Mouse (Mus musculus) hindbrain, embryonic 15.5 days (tissue): ENCODE data around the gene Gm42688. TPM values are rescaled to one million over a fixed set of nuclear protein-coding genes. Genes with fewer than 3 reads are reported as not detected.

Source experiments
- ATAC-seq: fragments of 200-750 bp; cut with Nextera tagmentation; 2 replicates; pipeline ENCODE4 v1.8.0; 2017; ENCODE audit warnings: low read depth, moderate number of reproducible peaks, moderate TSS enrichment; ENCODE audit not compliant: low FRiP score
- H3K27ac ChIP-seq: fragments of 300-500 bp; sonication (generic); replicated peaks from 2 replicates; pipeline ENCODE4 v1.5.1; 2015; ENCODE audit warnings: mild to moderate bottlenecking, inconsistent platforms
- H3K27me3 ChIP-seq: fragments of 300-500 bp; sonication (generic); 2 replicates; pipeline ENCODE4 v1.6.1; 2015; ENCODE audit warnings: control low read depth, inconsistent platforms
- H3K36me3 ChIP-seq: fragments of 300-500 bp; sonication (generic); 2 replicates; pipeline ENCODE4 v1.6.1; 2015; ENCODE audit warnings: control low read depth, inconsistent platforms
- H3K4me1 ChIP-seq: fragments of 300-500 bp; sonication (generic); replicated peaks from 2 replicates; pipeline ENCODE4 v1.6.1; 2015; ENCODE audit warnings: control low read depth, inconsistent platforms
- H3K4me2 ChIP-seq: fragments of 300-500 bp; sonication (generic); 2 replicates; pipeline ENCODE4 v1.6.1; 2015; ENCODE audit warnings: moderate library complexity, mild to moderate bottlenecking, inconsistent platforms
- H3K4me3 ChIP-seq: fragments of 300-500 bp; sonication (generic); 2 replicates; pipeline ENCODE4 v1.5.1; 2015; ENCODE audit warnings: mild to moderate bottlenecking, inconsistent platforms
- H3K9ac ChIP-seq: fragments of 300-500 bp; sonication (generic); 2 replicates; pipeline ENCODE4 v1.6.1; 2015; ENCODE audit warnings: inconsistent platforms
- H3K9me3 ChIP-seq: fragments of 300-500 bp; sonication (generic); 2 replicates; pipeline ENCODE4 v1.6.1; 2016; ENCODE audit warnings: control low read depth, inconsistent platforms
- WGBS: fragments of 180-500 bp; shearing (Covaris S2); methylation state at CpG from one replicate; pipeline ENCODE4 v1.1.7; 2015; 5-methylcytosine and 5-hydroxymethylcytosine counted together
- polyA plus RNA-seq: library from polyadenylated mRNA; unstranded; fragments of >200 nt; fragmentation: Nextera tagmentation; extraction: Ambion mirVana; gene quantifications from 2 replicates; pipeline ENCODE4 v1.2.1, GENCODE M21; 2015

The Gm42688 gene
- polyA plus RNA-seq, 1 experiment from 2014 or later = 6.0 TPM

DNA sequence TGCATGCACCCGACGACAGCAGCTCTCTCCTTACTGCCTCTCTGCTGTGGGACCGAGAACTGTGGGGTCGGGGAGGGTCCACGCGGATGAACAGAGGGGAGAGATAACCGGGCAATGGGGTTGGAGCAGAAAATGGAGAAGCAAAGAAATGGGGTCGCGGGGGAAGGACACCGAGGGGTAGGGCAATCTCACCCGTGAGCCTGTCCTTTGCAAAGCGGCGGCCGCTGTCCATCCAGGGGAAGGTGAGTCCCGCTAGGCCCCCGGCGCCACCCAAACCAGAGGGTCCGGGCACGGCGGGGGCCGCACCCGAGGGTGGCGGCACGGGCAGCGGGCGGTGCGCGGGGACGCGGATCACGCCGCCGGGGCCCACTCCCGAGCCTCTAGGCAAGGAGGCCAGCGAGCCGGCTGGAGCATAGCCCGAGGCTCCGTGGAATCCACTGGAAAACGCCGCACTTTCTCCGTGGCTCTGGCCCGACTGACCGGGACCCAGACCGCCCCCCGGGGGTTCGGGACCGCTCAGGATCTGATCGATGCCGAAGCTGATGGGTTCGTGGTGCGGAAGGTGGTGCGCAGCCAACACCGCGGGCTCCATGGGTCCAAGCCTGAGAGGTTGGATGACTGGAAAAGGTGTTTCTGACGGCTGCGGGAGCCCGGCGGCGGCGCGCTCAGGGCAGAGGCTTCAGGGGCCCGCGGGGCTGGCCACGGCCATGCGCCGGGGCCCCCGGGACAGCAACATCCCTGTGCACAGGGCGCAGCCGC lies 31.8 kb upstream of the Gm42688 start:
- Histone ChIP-seq H3K4me2 (no peak overlapping the region), H3K9ac (no peak overlapping the region), H3K36me3 (no peaks in the 10 kb centered on the region), H3K4me3 (no peak overlapping the region), H3K27me3 (peaks cover 90% of the 10 kb centered on the region), H3K9me3 (no peaks in the 10 kb centered on the region), H3K4me1 (peaks cover 16% of the 10 kb centered on the region), H3K27ac (no peak overlapping the region)
- whole genome bisulfite sequencing = under 1% methylated on average over 66 of the region's 69 CpGs
- no peak for ATAC-seq

DNA sequence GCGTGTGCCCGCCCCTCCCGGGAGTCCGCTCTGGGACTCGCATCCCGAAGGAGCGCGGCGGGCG lies 31.3 kb upstream of the Gm42688 start, which contains the start of gene Tlx2:
Gene Tlx2, minus strand, starts transcription at position 47 of the 64 bp plus-strand sequence.
- Histone ChIP-seq H3K27me3 (peaks cover 90% of the 10 kb centered on the region), H3K4me3 (peak within 1 kb of the TSS; percentile 10), H3K9me3 (no peaks in the 10 kb centered on the region), H3K36me3 (no peaks in the 10 kb centered on the region), H3K4me2 (peak within 1 kb of the TSS; percentile 35; the same call in 1 of the 2 replicates), H3K4me1 (peaks cover 16% of the 10 kb centered on the region), H3K27ac (no peak within 1 kb of the TSS), H3K9ac (no peak within 1 kb of the TSS)
- whole genome bisulfite sequencing = 0% methylated on average over 10 of the region's 10 CpGs
- ATAC-seq = no peak

DNA sequence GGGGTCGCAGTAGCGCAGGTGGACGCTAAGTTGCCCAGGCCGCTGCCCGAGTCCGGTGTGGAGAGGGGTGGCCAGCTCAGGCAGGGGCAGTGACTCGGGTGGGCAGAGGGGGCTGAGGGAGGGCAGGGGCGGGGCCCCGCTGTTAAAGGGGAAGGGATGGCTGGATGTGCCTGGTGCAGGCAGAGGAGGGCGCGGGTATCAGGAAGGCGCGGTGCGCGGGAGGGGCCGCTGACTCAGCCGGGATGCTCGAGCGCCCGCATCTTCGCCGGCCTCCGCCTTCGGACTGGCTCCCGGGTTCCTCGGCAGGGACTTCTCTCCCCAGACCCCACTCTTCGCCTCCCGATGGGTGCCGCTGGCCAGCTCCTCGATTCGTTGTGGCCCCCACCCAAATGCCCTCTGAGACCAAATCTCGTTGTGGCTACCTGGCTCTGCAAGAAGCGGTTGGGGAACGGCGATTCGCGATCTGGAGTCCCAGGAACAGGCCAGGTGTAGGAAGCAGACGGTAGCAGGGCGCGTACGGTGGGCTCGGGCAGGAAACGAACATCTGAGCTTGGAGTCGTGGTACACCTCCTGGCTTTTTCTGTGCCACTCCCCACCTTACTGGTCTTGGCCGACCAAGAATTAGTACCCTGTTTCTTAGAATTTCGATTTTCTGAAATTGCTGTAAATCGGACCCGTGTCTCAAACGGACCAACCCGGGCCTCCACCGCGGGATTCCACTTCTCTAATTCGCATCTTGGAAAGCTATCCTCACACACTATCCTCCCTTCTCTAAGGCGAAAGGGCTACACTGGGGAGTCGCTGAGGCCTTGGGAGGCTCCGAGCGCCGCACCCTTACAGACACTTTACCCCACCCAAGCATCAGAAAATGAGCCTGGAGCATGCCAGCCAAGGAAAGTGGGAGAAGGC lies 30.9 kb upstream of the Gm42688 start:
- Histone ChIP-seq H3K4me1 (peaks cover 16% of the 10 kb centered on the region), H3K9me3 (no peaks in the 10 kb centered on the region), H3K36me3 (no peaks in the 10 kb centered on the region), H3K27me3 (peaks cover 90% of the 10 kb centered on the region), H3K4me2 (no peak overlapping the region), H3K9ac (no peak overlapping the region), H3K4me3 (no peak overlapping the region; the same call in 1 of the 2 replicates), H3K27ac (no peak overlapping the region)
- ATAC-seq = no peak
- under 1% methylated on average over 56 of the region's 58 CpGs for WGBS

DNA sequence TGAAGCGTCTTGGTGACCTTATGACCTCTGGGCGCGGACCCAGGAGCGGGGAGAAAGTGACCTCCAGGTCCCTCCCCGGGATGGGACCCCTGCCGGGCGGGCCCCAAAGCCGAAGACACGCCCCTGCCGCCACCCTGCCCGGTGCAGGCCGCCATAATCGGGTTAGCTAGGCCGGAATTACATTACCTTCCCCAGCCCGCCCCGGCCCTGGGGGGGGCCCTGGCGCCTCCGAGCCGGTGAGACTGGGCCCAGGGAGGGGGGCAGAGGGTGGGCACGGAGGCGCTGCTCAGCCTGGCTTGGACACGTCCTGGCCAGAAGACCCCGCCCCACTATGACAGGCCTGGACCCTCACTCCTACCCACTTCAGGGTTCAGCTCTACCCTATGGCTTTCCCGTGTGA lies 30.2 kb upstream of the Gm42688 start:
- WGBS = 0% methylated on average over 24 of the region's 24 CpGs
- H3K4me2 ChIP-seq = no peak overlapping the region

DNA sequence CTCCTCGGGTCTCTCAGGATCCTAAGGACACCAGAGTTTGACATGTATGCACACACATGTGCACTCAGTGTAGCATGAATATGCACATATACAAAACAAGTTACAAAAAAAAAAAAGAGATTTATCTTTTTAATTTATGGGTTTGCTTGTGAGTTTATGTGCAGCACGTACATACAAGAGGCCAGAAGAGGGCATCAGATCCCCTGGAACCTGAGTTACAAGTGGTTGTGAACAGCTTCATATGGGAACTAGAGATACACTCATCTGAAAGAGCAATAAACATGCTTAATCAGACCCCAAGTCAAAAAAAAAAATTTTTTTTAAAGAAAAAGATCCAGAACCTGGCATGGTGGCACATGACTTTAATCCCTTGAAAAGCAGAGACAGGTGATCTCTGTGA lies 26.4 kb upstream of the Gm42688 start:
- Histone ChIP-seq H3K4me2 (no peak overlapping the region), H3K27me3 (peaks cover 64% of the 10 kb centered on the region), H3K36me3 (0 out of 2 replicates have a peak, but pooled peaks cover 1% of the 10 kb centered on the region), H3K4me3 (no peak overlapping the region), H3K9ac (no peak overlapping the region), H3K27ac (no peak overlapping the region), H3K9me3 (no peaks in the 10 kb centered on the region), H3K4me1 (peaks cover 26% of the 10 kb centered on the region)
- 13% methylated on average over 2 of the region's 2 CpGs for WGBS
- no peak for ATAC-seq

More for the DNA sequence above, 30.2 kb upstream of the Gm42688 start:
- Histone ChIP-seq H3K4me1 (peaks cover 16% of the 10 kb centered on the region), H3K9me3 (no peaks in the 10 kb centered on the region), H3K27me3 (peaks cover 90% of the 10 kb centered on the region), H3K36me3 (no peaks in the 10 kb centered on the region), H3K27ac (no peak overlapping the region), H3K4me3 (no peak overlapping the region), H3K9ac (no peak overlapping the region)
- no peak for ATAC-seq

DNA sequence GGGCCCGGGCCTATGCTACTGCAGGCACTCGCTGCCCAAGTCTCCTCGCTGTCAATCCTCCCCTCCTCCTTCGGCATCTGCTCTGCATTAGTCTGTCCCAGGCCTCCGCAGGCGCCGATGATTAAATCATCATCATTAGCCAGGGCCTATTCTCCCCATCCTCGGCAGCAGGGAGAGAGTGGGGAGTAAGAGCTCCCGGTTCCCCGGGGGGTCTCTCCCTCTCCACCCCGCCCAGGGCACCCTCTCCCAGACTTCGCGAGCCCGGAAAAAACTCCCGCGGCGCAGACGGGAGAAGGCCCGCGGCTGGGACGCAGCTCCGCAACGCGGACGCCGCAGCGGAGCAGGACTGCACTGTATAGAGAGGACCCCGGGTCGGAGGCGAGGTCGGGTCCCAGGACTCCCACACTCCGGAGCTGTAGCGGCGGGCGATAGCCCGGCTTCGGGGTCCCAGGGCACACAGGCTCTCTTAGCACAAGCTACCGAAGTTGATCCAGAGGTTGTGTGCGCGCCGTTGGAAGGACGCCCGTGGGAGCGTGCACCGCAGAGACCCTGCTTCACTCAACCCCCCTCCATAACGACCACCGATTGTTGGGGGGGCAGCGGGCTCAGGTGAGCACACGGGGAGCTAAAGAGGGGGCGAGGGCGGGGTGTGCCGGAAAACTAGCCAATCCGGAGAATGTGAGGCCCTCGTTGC lies 23.6 kb upstream of the Gm42688 start, which contains the start of gene Pcgf1:
Gene Pcgf1, plus strand, starts transcription at position 240 of the 694 bp plus-strand sequence.
- Histone ChIP-seq H3K27me3 (peaks cover 53% of the 10 kb centered on the region), H3K9me3 (no peaks in the 10 kb centered on the region), H3K4me2 (peak within 1 kb of the TSS; percentile 95), H3K4me1 (peaks cover 21% of the 10 kb centered on the region), H3K4me3 (peak within 1 kb of the TSS; percentile 83), H3K36me3 (peaks cover 10% of the 10 kb centered on the region), H3K9ac (peak within 1 kb of the TSS; percentile 70), H3K27ac (peak within 1 kb of the TSS; percentile 95)
- peak; percentile 80 for ATAC-seq
- under 1% methylated on average over 54 of the region's 54 CpGs for WGBS

DNA sequence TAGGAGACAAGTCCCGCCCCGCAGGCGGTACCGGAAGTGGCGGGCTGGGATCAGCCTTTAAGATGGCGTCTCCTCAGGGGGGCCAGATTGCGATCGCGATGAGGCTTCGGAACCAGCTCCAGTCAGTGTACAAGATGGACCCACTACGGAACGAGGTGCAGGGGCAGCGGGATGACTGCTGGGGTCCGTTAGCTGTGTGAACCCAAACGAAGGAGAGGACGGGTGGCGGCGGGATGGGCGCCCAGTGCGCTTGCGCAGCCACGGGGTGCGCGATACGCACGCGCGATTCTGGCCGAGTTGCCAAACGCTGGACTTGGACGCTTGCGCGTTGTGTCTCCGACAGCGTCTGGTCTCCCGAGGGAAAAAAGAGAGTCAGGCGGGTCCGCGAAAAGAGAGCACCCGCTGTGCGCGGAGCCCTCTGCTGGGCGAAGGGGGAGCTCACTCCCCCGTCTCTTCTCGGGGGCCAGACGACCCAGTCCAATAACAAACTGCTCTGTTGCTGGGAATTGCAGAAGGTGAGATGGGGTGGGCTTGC lies 23.0 kb upstream of the Gm42688 start:
- peaks cover 55% of the 10 kb centered on the region for H3K27me3 ChIP-seq
- peak overlapping the region; percentile 95 for H3K27ac ChIP-seq
- under 1% methylated on average over 46 of the region's 46 CpGs for WGBS
- H3K4me2 ChIP-seq = peak overlapping the region; percentile 95
- H3K9me3 ChIP-seq = no peaks in the 10 kb centered on the region
- H3K9ac ChIP-seq = peak overlapping the region; percentile 70
- peak; percentile 94 for ATAC-seq
- H3K36me3 ChIP-seq = peaks cover 10% of the 10 kb centered on the region
- peaks cover 21% of the 10 kb centered on the region for H3K4me1 ChIP-seq
- peak overlapping the region; percentile 83 for H3K4me3 ChIP-seq

DNA sequence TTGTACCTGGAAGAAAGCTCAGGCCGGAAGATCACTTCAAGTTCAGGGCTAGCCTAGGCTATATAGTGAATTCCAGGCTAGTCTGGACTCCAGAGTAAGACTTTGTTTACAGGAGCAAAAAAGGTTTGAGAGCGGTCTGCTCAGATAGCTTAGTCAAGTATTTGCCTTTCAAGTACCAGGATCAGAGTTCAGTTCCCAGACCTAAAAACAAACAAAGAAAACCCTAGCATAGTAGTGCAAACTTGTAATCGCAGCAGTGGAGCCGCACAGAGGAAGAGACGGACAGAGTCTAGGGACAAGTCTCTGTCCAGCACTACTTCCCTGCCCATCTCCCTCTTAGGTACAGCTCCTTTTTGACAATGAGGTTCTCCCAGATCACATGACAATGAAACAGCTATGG lies 21.2 kb upstream of the Gm42688 start:
- H3K27ac ChIP-seq = no peak overlapping the region
- 97% methylated on average over 5 of the region's 5 CpGs for WGBS
- peaks cover 10% of the 10 kb centered on the region for H3K36me3 ChIP-seq
- no peak overlapping the region for H3K9ac ChIP-seq
- peaks cover 21% of the 10 kb centered on the region for H3K4me1 ChIP-seq
- no peak overlapping the region for H3K4me2 ChIP-seq
- H3K4me3 ChIP-seq = no peak overlapping the region
- peaks cover 55% of the 10 kb centered on the region for H3K27me3 ChIP-seq
- no peaks in the 10 kb centered on the region for H3K9me3 ChIP-seq
- ATAC-seq = no peak

DNA sequence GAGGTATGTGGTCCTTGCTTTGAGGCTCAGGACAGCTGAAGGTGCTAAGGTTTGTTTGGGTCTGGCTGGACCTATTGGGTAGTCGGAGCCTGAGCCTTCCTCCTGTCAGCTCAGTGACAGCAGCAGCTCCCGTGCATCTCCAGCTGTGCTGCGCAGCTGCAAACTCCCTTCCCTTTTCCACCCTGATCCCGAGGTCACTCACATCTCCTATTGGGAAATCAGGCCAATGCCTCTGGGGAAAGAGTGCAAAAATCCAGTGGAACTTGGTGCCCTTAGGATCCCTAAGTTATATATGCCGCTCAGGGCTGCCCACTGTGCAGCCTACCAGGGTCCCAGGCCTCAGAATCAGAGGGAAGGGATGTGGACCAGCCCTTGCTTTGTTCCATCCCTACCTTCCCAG lies 17.9 kb upstream of the Gm42688 start:
- Histone ChIP-seq H3K4me3 (no peak overlapping the region), H3K27ac (no peak overlapping the region), H3K9me3 (no peaks in the 10 kb centered on the region), H3K36me3 (peaks cover 10% of the 10 kb centered on the region), H3K27me3 (peaks cover 67% of the 10 kb centered on the region), H3K4me1 (peaks cover 25% of the 10 kb centered on the region), H3K9ac (no peak overlapping the region), H3K4me2 (no peak overlapping the region)
- no peak for ATAC-seq
- 18% methylated on average over 5 of the region's 5 CpGs for WGBS

DNA sequence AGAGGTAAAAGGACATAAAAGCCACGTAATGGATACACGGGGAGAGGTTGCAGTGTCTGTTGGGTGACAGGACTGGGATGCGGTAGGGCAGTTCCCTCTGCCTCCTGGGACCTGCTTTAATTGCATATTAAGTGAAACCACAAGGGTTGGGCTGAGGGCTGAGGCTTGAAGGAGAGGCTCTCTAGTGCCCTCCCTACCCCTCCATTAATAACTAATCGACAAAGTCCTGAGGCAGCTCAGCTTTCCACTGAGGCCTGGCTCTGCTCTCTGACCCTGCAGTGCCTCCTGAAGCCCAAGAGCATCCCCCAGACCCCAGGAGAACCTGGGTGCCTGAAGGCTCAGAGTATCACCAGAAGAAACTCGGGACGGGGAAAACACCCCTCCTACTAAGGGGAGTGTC lies 16.9 kb upstream of the Gm42688 start:
- H3K27ac ChIP-seq = no peak overlapping the region
- 3% methylated on average over 6 of the region's 6 CpGs for WGBS
- H3K9ac ChIP-seq = no peak overlapping the region
- no peaks in the 10 kb centered on the region for H3K9me3 ChIP-seq
- no peak for ATAC-seq
- H3K4me1 ChIP-seq = peaks cover 17% of the 10 kb centered on the region
- no peak overlapping the region for H3K4me2 ChIP-seq
- H3K36me3 ChIP-seq = peaks cover 10% of the 10 kb centered on the region
- H3K27me3 ChIP-seq = peaks cover 74% of the 10 kb centered on the region
- H3K4me3 ChIP-seq = no peak overlapping the region

DNA sequence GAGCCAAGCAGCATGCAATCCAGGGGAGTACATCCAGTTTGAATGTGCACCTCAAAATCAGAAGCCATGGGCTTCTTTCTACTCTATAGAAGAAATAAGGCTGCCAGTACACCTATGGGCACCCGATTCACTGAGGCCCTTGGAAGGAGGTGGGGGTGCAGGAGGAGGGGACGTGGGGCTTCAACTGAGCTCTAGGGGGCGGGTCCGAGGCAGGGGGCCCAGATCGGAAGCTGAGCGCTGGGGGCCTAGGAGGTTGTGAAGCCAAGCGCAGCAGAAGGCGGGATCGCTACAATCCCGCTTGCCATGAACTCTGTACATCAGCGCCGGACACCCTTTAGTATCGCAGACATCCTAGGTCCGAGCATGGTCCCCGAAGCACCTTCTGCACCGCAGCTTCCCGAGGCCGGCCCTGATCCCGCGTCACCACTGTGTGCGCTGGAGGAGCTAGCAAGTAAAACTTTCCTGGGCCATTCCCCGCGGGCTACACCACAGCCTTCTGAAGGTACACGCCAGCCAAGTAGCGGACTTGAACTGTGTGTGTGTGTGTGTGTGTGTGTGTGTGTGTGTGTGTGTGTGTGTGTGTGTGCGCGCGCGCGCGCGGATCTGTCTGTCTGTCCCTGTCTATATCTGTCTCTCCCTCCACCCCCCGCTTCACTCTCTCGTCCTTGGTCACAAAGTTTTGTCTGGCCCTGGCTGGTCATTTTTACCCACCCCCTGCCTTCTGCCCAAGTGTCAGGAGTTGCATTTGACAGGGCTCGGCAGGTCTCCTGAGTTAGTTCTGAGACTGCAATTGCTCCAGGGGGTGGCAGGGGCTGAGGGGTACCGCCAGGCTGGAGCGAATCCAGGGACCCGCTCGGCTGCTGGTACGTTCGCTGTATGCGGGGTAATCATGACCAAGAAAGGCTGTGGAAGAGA lies 15.0 kb upstream of the Gm42688 start, which contains the start of gene Lbx2:
Gene Lbx2, plus strand, starts transcription at position 247 of the 915 bp plus-strand sequence.
- Histone ChIP-seq H3K9me3 (no peaks in the 10 kb centered on the region), H3K4me2 (peak within 1 kb of the TSS; percentile 37; the same call in 1 of the 2 replicates), H3K27me3 (peaks cover 89% of the 10 kb centered on the region), H3K4me3 (0 out of 2 replicates have a peak within 1 kb of the TSS, but pooled peaks have one; percentile 0), H3K36me3 (peaks cover 6% of the 10 kb centered on the region), H3K27ac (no peak within 1 kb of the TSS), H3K9ac (no peak within 1 kb of the TSS), H3K4me1 (peaks cover 12% of the 10 kb centered on the region)
- 5% methylated on average over 42 of the region's 42 CpGs for WGBS
- ATAC-seq = no peak
